Mouse (Mus musculus) testis, adult 2 months (tissue): ENCODE data around the gene Pbld1.

ENCODE experiments used
- CTCF ChIP-seq: fragments of 200-500 bp; IDR thresholded peaks from 2 replicates; pipeline ENCODE4 v1.5.1; 2012; ENCODE audit warnings: low read depth, mild to moderate bottlenecking, inconsistent platforms, low read length, moderate library complexity; ENCODE audit not compliant: control insufficient read depth, insufficient read depth, insufficient replicate concordance
- POLR2A ChIP-seq: fragments of 200-500 bp; IDR thresholded peaks from 2 replicates; pipeline ENCODE4 v1.6.1; 2012; ENCODE audit warnings: low read depth, mild to moderate bottlenecking, inconsistent platforms, low read length, moderate library complexity; ENCODE audit not compliant: control insufficient read depth

DNA sequence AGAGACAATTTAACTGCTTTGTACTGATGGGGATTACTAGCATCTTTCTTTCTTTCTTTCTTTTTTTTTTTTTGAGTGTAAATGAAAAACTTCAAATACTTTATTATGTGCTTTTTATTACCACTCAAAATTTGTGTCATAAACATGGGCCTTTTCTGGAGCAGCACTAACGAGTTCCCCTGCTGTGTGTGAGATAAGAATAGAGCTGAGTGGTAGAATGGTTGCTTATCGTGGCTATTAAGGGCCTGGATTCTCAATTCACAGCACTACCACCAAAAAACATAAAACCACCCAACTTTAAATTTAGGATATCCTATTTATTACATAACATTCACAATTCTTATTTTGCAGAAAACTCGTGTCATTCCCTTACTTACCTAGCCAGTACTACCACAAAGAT is 46.5 kb upstream of the Pbld1 start:
- TF ChIP-seq CTCF = no peak
- TF ChIP-seq POLR2A = no peak
